Mouse (Mus musculus) kidney, adult 2 months (tissue): Measurements from ENCODE around the gene Sf3b5. TPM values are rescaled to one million over a fixed set of nuclear protein-coding genes. Genes with fewer than 3 reads are reported as not detected.
A peak's percentile ranks its signal among the peaks of the same experiment; 100 is the strongest.

Experiments
- DNase-seq: peaks from one replicate; pipeline ENCODE4 v3.0.0; 2021
- H3K27ac ChIP-seq: fragments of 200-500 bp; 2 replicates; pipeline ENCODE4 v1.5.1; 2012; ENCODE audit warnings: low read depth, low read length, control low read depth, inconsistent platforms; ENCODE audit not compliant: insufficient read depth
- H3K27me3 ChIP-seq: fragments of 200-500 bp; replicated peaks from 2 replicates; pipeline ENCODE4 v1.6.1; 2012; ENCODE audit warnings: mild to moderate bottlenecking, moderate library complexity, low read length, inconsistent platforms; ENCODE audit not compliant: control insufficient read depth, insufficient read depth
- H3K36me3 ChIP-seq: fragments of 200-500 bp; 2 replicates; pipeline ENCODE4 v1.6.1; 2012; ENCODE audit warnings: mild to moderate bottlenecking, moderate library complexity, low read length, inconsistent platforms; ENCODE audit not compliant: control insufficient read depth, insufficient read depth
- H3K4me1 ChIP-seq: fragments of 200-500 bp; 2 replicates; pipeline ENCODE4 v1.6.1; 2011; ENCODE audit warnings: low read length; ENCODE audit not compliant: control insufficient read depth, insufficient read depth
- H3K4me3 ChIP-seq: fragments of 200-500 bp; 2 replicates; pipeline ENCODE4 v1.5.1; 2011; ENCODE audit warnings: mild to moderate bottlenecking, low read depth, low read length, control low read depth; ENCODE audit not compliant: insufficient read depth
- CTCF ChIP-seq: fragments of 200-500 bp; conservative IDR thresholded peaks from 2 replicates; pipeline ENCODE4 v1.5.1; 2011; ENCODE audit warnings: low read depth, mild to moderate bottlenecking, control low read depth, low read length, moderate library complexity, mixed read lengths; ENCODE audit not compliant: insufficient read depth, insufficient read length
- POLR2A ChIP-seq: fragments of 200-500 bp; IDR thresholded peaks from one replicate; pipeline ENCODE4 v1.6.1; 2011; ENCODE audit warnings: low read depth, low read length, control low read depth
- WGBS: fragments of 180-500 bp; shearing (Covaris S2); methylation state at CpG from one replicate; pipeline ENCODE4 v1.1.7; 2018; 5-methylcytosine and 5-hydroxymethylcytosine counted together
- polyA plus RNA-seq: library from polyadenylated mRNA; depleted of rRNA; stranded (reverse); fragments of >200 nt; gene quantifications from 2 replicates; pipeline ENCODE4 v1.2.3, GENCODE M21; 2012

Sf3b5 gene
- polyA plus RNA-seq, 1 experiment = 26.0 TPM

- Histone ChIP-seq H3K27me3 (no peaks in the 10 kb centered on the region), H3K4me1 (no peaks in the 10 kb centered on the region), H3K36me3 (no peaks in the 10 kb centered on the region), H3K4me3 (no peak overlapping the region), H3K27ac (no peak overlapping the region)
- WGBS = 82% methylated on average over 5 of the region's 5 CpGs
- TF ChIP-seq POLR2A = no peak
- no peak for TF ChIP-seq CTCF
- DNase-seq = no peak
Measured at GRCm38 (mm10) chr10:12965669-12966180, 39.4 kb upstream of the Sf3b5 start.

DNA sequence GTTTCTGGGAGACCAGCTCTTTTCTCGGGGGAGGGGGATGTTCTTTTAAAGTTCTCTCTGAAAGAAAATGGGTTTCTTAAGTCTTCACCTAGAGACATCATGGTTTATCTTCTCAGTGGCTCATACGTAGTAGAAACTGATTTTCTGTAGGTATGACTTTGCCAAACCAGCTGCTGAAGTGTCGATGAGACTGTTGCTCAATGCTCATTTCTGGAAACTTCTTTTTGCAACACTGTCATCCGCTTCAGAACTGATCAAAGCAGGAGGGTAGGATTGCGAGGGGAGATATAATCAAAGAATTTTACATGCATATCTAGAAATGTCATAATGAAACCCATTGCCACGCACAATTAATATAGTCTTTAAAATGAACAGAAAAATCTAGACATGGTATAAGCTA is 30.6 kb upstream of the Sf3b5 start:
- TF ChIP-seq CTCF = no peak
- TF ChIP-seq POLR2A = no peak
- H3K36me3 ChIP-seq = no peaks in the 10 kb centered on the region
- H3K27ac ChIP-seq = no peak overlapping the region
- H3K4me1 ChIP-seq = no peaks in the 10 kb centered on the region
- H3K4me3 ChIP-seq = no peak overlapping the region
- 94% methylated on average over 6 of the region's 6 CpGs for WGBS
- no peaks in the 10 kb centered on the region for H3K27me3 ChIP-seq
- DNase-seq = no peak

DNA sequence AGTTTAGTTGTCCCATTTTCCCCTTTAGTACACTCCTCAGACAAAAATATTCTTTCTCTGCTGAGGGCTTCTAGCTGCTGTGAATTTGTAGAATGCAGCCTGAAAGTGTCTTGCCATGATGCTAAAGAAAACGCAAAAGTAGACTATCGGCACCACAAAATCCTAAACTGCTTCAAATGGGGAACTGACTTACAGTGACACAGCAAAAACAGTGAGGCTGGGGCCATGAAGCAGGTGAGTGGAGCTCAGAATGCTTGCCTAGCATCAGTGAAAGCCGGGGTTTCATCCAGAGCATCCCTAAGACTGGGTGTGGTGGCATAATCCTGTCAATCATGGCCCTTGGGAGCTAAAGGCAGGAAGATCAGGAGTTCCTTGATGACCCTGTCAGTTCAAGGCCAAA is 29.7 kb upstream of the Sf3b5 start:
- no peak for TF ChIP-seq CTCF
- TF ChIP-seq POLR2A = no peak
- no peak overlapping the region for H3K27ac ChIP-seq
- WGBS = 88% methylated on average over 3 of the region's 3 CpGs

GRCm38 (mm10) chr10:12975957-12976356 is 29.2 kb upstream of the Sf3b5 start:
- H3K4me1 ChIP-seq = peaks cover 2% of the 10 kb centered on the region; the same call in 1 of the 2 replicates
- no peak overlapping the region for H3K27ac ChIP-seq
- DNase-seq = no peak
- H3K27me3 ChIP-seq = no peaks in the 10 kb centered on the region
- TF ChIP-seq CTCF (no peak), POLR2A (no peak)
- no peak overlapping the region for H3K4me3 ChIP-seq
- H3K36me3 ChIP-seq = no peaks in the 10 kb centered on the region
- 90% methylated on average over 7 of the region's 7 CpGs for WGBS

More for the DNA sequence above, 29.7 kb upstream of the Sf3b5 start:
- H3K4me1 ChIP-seq = no peaks in the 10 kb centered on the region
- no peaks in the 10 kb centered on the region for H3K36me3 ChIP-seq
- H3K4me3 ChIP-seq = no peak overlapping the region
- H3K27me3 ChIP-seq = no peaks in the 10 kb centered on the region
- DNase-seq = no peak

DNA sequence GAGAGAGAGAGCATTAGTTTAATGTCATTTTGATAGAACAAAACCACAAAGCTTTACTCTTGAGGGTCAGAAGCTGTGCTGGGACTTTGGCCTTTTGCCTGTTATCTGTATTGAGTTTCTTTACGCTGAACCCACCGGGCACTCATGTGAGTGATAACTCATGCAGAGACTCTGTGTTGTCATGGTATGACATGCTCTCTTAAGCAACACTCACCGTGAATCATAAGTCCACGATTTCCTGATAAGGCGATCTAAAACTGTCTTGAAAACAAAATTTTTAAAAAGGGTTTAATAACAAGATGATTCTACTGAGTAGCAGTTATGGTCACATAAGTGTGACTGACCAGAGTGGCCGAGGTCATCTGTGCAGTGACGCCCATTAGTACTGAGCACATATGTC is 28.6 kb upstream of the Sf3b5 start:
- Histone ChIP-seq H3K4me3 (no peak overlapping the region), H3K36me3 (no peaks in the 10 kb centered on the region), H3K27ac (no peak overlapping the region), H3K4me1 (peaks cover 6% of the 10 kb centered on the region; the same call in 1 of the 2 replicates), H3K27me3 (no peaks in the 10 kb centered on the region)
- DNase-seq = no peak
- WGBS = 85% methylated on average over 7 of the region's 7 CpGs
- TF ChIP-seq POLR2A = no peak
- no peak for TF ChIP-seq CTCF

DNA sequence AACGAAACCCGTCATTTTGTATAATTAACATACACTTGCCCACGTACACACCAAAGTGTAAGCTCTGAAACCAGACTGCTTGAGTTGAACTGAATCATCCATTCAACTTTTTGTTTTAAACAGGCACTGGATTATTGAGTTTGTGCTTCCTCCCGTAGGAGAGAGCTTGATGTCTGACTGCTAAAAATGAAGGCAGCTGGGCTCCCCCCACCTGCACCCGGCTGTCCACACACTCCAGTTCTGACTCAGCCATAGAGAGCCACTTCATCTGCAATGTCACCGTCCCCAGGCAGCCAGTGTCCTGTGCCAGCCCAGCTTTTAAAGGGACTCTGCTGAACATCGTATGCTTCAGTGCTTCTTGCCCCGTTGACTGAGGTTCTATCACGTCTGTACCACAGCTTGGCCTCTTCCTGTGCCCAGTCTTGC is 27.3 kb upstream of the Sf3b5 start:
- TF ChIP-seq POLR2A (no peak), CTCF (no peak)
- H3K27me3 ChIP-seq = no peaks in the 10 kb centered on the region
- H3K27ac ChIP-seq = no peak overlapping the region
- H3K36me3 ChIP-seq = no peaks in the 10 kb centered on the region
- no peak for DNase-seq
- WGBS = 63% methylated on average over 9 of the region's 9 CpGs
- peaks cover 9% of the 10 kb centered on the region; the same call in 1 of the 2 replicates for H3K4me1 ChIP-seq
- H3K4me3 ChIP-seq = no peak overlapping the region

DNA sequence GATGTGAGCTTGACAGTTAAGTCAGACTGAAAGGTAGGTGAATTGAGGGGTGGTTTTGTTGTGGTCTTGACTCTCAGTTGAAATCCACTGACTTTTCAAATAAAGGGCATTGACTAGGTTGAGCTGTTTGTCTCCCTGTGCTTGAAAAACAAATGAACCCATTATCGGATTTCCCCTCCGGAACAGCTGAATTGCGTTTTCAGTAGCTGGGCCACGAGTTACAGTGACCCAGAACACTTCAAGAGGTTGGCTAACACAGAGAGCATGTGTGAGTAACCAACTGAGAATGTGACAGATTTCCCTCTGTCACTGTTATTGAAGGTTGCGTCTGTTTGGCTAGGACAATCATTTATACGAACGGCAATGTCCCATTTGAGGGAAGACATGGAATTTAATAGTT is 24.1 kb upstream of the Sf3b5 start:
- 42% methylated on average over 7 of the region's 7 CpGs for WGBS
- DNase-seq = no peak
- peaks cover 9% of the 10 kb centered on the region; the same call in 1 of the 2 replicates for H3K4me1 ChIP-seq
- no peak for TF ChIP-seq CTCF
- TF ChIP-seq POLR2A = no peak
- H3K27me3 ChIP-seq = no peaks in the 10 kb centered on the region
- H3K27ac ChIP-seq = peak overlapping the region; percentile 65
- no peak overlapping the region for H3K4me3 ChIP-seq
- no peaks in the 10 kb centered on the region for H3K36me3 ChIP-seq
